In genomic region chr5:145114071-145114605, GRCm38 (mm10) we compare ENCODE assay signal across 8 mouse cellular contexts. TPM values are rescaled to one million over a fixed set of nuclear protein-coding genes. Genes with fewer than 3 reads are reported as not detected.
DNase-seq lines count a peak whose midpoint lies in the region; ATAC-seq and TF ChIP-seq lines count a peak whose summit lies in the region.

Arpc1b (plus strand) TSS chr5:145114215.

- H3K9me3 ChIP-seq in erythroblast, embryonic 14.5 days (ENCODE audit: control insufficient read depth, low read length): no peaks in the 10 kb centered on the region
- no peaks in the 10 kb centered on the region for H3K9me3 ChIP-seq in heart, postnatal 0 days (replicated peaks; ENCODE audit: control insufficient read depth, low read length)
- H3K9me3 ChIP-seq in neural tube, embryonic 15.5 days (replicated peaks): no peaks in the 10 kb centered on the region

- H3K27me3 ChIP-seq in erythroblast, embryonic 14.5 days (ENCODE audit: control insufficient read depth): peaks cover 31% of the 10 kb centered on the region
- H3K27me3 ChIP-seq in heart, postnatal 0 days (ENCODE audit: control insufficient read depth, insufficient read depth, low read length): no peaks in the 10 kb centered on the region
- H3K27me3 ChIP-seq in neural tube, embryonic 15.5 days (replicated peaks): peaks cover 20% of the 10 kb centered on the region

- peak; percentile 69 for ATAC-seq in heart, postnatal 0 days (ENCODE audit: insufficient read depth, low read depth)
- ATAC-seq in neural tube, embryonic 15.5 days (ENCODE audit: low FRiP score): peak; percentile 45; the same call in 1 of the 2 replicates

- under 1% methylated on average over 33 of the region's 53 CpGs for WGBS in heart, postnatal 0 days
- under 1% methylated on average over 33 of the region's 53 CpGs for WGBS in lung, adult 2 months
- under 1% methylated on average over 51 of the region's 53 CpGs for WGBS in neural tube, embryonic 15.5 days

- DNase-seq in urinary bladder, adult 18-20 months (ENCODE audit: low spot score in 2 of 2): peak; percentile 59 to 70
- no peak for DNase-seq in urinary bladder, postnatal 10 days (ENCODE audit: low spot score)
- peak; percentile 67 for DNase-seq in heart, postnatal 0 days (ENCODE audit: low spot score)
- DNase-seq in kidney, postnatal 36 days: peak; percentile 83 to 90
- DNase-seq in lung, adult 2 months: peak; percentile 73
- peak; percentile 70 to 76 for DNase-seq in thymus, postnatal 36 days

- peak within 1 kb of the TSS; percentile 65 for H3K4me3 ChIP-seq in erythroblast, embryonic 14.5 days (replicated peaks)
- H3K4me3 ChIP-seq in heart, postnatal 0 days (ENCODE audit: low read depth, low read length): peak within 1 kb of the TSS; percentile 69
- H3K4me3 ChIP-seq in lung, adult 2 months (replicated peaks; ENCODE audit: extremely low read depth, low read depth, low read length): peak within 1 kb of the TSS; percentile 86
- peak within 1 kb of the TSS; percentile 41 for H3K4me3 ChIP-seq in neural tube, embryonic 15.5 days (replicated peaks)

- no peak for TF ChIP-seq CTCF in heart, postnatal 0 days (IDR thresholded peaks at IDR 0.05; ENCODE audit: low read depth)
- no peak for TF ChIP-seq CTCF in lung, adult 2 months (IDR thresholded peaks at IDR 0.05; ENCODE audit: insufficient read depth, low read length)

- H3K4me2 ChIP-seq in heart, postnatal 0 days (ENCODE audit: low read depth, low read length): peak within 1 kb of the TSS; percentile 64
- H3K4me2 ChIP-seq in neural tube, embryonic 15.5 days: peak within 1 kb of the TSS; percentile 60

- peak within 1 kb of the TSS; percentile 62 for H3K9ac ChIP-seq in heart, postnatal 0 days (replicated peaks; ENCODE audit: low read depth, low read length)
- H3K9ac ChIP-seq in neural tube, embryonic 15.5 days (replicated peaks): peak within 1 kb of the TSS; percentile 36

- H3K36me3 ChIP-seq in erythroblast, embryonic 14.5 days (ENCODE audit: control insufficient read depth): peaks cover 16% of the 10 kb centered on the region
- peaks cover 16% of the 10 kb centered on the region for H3K36me3 ChIP-seq in heart, postnatal 0 days (replicated peaks; ENCODE audit: control insufficient read depth, insufficient read depth, low read length)
- H3K36me3 ChIP-seq in neural tube, embryonic 15.5 days: peaks cover 22% of the 10 kb centered on the region

- peaks cover 29% of the 10 kb centered on the region for H3K4me1 ChIP-seq in erythroblast, embryonic 14.5 days (ENCODE audit: control insufficient read depth)
- no peaks in the 10 kb centered on the region for H3K4me1 ChIP-seq in heart, postnatal 0 days (ENCODE audit: control insufficient read depth, insufficient read depth)
- peaks cover 14% of the 10 kb centered on the region for H3K4me1 ChIP-seq in lung, adult 2 months (ENCODE audit: control insufficient read depth, insufficient read depth, low read length)
- peaks cover 17% of the 10 kb centered on the region for H3K4me1 ChIP-seq in neural tube, embryonic 15.5 days

- peak; percentile 72 for TF ChIP-seq POLR2A in lung, adult 2 months (IDR thresholded peaks at IDR 0.05; ENCODE audit: borderline replicate concordance, extremely low read depth, low read depth, low read length)

- TF ChIP-seq EP300 in heart, postnatal 0 days (IDR thresholded peaks at IDR 0.05; ENCODE audit: low read depth): no peak

- peak within 1 kb of the TSS; percentile 72 for H3K27ac ChIP-seq in heart, postnatal 0 days (ENCODE audit: low read depth)
- no peak within 1 kb of the TSS for H3K27ac ChIP-seq in neural tube, embryonic 15.5 days (replicated peaks)

RNA-seq across cellular contexts. Expression of gene Arpc1b, which starts in this region (rescaled TPM):
- polyA plus RNA-seq in erythroblast, embryonic 14.5 days (2012): 5.7 and 6.2 TPM in 2 replicates
- 105 and 267 TPM in 2 replicates for total RNA-seq in heart, postnatal 0 days (2014; rRNA removed; ENCODE audit: low replicate concordance)
- polyA plus RNA-seq in heart, postnatal 0 days (2015; fragmentation: Nextera tagmentation; extraction: Ambion mirVana): 179 and 181 TPM in 2 replicates
- polyA plus RNA-seq in lung, adult 2 months (2012; rRNA removed): 492 and 519 TPM in 2 replicates
- 82.4 and 204 TPM in 2 replicates for polyA plus RNA-seq in neural tube, embryonic 15.5 days (2015; fragmentation: Nextera tagmentation; extraction: Ambion mirVana)

Comparison
In these comparisons a context has a peak if more than half of its experiments do, and no peak if none do; other contexts are left out.
1. RNA of gene Arpc1b (polyA plus RNA-seq): 492 to 519 TPM in lung, adult 2 months, 179 to 181 TPM in heart, postnatal 0 days and 82.4 to 204 TPM in neural tube, embryonic 15.5 days; 5.7 to 6.2 TPM in erythroblast, embryonic 14.5 days; every median in the first group is over 10 times any median in the second.
2. Peak in every context shown above with its lines, with median percentiles within 50 percentile points of each other: H3K4me3 ChIP-seq.